Mouse (Mus musculus) spleen, postnatal 10 days (tissue): ENCODE measurements around the gene Dcdc2a.

ENCODE experiments used
- DNase-seq, 2 experiments: peaks; one replicate each; pipeline ENCODE4 v3.0.0; 2021 to 2022; ENCODE audit warnings: low spot score in 2 of 2

Dcdc2a gene

DNA sequence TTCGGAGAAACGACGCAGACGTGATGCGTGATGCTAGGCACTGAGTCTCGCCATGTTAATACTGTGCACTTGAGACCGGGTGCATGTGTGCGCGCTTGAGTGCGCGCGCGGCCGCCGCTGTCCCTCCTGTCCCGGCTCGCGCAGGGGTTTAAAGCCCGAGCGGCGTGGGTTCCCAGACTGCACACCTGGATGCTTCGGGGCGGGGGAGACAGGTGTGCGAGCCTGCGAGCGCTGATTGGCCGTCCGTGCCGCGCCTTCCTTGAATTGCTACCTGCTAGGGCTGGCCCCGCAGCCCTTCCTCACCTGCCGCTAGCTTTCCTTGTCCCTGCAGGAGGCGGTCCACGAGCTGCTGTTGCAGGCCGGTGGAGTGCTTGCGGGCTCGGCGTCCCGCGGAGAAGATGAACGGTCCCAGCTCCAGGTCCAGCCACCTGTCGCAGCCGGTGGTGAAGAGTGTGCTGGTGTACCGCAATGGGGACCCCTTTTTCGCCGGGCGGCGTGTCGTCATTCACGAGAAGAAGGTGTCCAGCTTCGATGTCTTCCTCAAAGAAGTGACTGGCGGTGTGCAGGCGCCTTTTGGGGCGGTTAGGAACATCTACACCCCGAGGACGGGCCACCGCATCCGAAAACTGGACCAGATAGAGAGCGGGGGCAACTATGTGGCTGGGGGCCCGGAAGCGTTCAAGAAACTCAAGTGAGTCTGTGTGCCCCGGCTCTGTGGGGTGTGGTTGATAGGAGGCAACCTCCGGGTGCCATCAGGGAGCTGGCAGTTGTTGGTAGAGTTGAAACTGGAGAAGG, at the start of gene Dcdc2a:
Dcdc2a (plus strand) TSS at position 132 of the 795 bp plus-strand sequence.
- DNase-seq = no peak

DNA sequence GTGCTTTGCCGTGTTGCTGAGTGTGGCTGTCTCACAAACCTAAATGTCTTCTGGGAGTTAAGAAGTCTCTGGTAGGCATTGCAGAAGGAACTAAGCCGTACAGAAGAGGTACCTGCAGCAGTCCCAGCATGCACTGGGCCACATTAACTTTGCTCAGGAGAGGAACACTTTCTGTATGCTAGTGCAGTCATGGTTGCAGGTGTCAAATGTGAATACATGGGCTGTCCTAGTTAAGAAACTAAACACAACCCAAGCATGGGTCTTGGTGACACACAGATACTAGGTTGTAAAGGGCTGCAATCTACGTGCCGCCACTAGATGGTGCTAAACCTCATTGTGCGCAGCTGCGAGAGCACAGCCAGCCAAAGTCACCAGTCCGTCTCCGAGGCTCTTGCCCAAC, 48.7 kb upstream of the Dcdc2a start:
- peak; percentile 34 to 70 for DNase-seq

- DNase-seq = peak in 1 of 2 experiments; percentile 3
Observed at GRCm38 (mm10) chr13:25018316-25018715, 37.5 kb upstream of the Dcdc2a start.

GRCm38 (mm10) chr13:25019793-25020539, 35.8 kb upstream of the Dcdc2a start, which contains the start of gene Mrs2:
TSS of gene Mrs2 (minus strand) at chr13:25020379.
- DNase-seq = peak; percentile 82 to 87

DNA sequence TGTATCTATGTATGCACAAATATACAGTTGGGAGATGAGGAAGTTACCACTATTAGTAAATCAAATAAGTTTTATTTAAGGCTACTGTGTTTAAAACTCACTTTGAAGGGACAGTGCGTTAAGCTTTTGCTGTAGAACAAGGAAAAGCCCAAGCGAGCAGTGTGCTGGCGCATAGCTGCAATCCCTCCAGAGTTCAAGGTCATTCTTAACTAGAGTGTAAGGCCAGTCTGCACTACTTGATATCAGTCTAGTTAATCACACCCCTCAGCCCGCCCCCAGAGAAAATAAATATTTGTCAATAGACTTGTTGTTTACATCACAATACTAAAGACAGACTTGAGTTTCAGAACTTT, 35.3 kb upstream of the Dcdc2a start:
- DNase-seq = peak in 1 of 2 experiments; percentile 33

DNA sequence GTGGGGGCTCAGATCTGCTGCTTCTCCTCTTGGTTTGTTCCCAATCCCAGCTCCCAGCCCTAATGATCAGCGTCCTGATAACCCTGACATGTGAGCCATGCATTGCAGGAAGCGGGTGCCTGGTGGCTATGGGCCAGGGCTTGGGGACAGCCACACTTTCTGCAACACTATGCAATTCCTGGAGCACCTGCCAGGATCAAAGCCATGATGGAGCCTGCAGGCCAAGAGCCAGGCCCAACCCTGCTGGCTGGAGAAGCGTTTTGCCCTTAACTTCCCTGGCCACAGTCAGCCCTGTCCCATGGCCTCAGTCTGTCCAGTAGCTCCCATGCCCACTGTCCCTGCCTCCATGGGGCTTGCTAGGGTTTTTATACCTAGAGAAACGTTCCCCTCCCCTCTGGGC, 33.4 kb upstream of the Dcdc2a start:
- no peak for DNase-seq

GRCm38 (mm10) chr13:25023129-25023528, 32.7 kb upstream of the Dcdc2a start:
- no peak for DNase-seq

DNA sequence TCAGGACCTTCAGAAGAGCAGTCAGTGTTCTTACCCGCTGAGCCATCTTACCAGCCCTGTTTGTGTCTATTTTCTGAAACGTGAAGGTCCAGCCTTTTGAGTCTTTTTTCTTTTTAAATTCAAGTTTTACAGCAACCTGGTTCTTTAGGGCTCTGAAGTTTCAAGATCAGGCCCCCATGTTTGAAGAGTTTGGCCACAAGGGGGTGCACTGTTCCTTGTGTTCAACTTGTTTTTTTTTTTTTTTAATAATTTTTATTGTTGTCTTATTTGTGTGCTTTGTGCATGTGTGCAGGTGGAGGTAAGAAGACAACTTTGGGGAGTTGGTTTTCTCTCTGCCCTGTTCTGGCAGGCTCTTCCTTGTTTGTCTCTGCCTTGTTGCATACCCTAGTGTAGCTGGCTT, 31.1 kb upstream of the Dcdc2a start:
- peak in 1 of 2 experiments; percentile 67 for DNase-seq

- DNase-seq = no peak
Observed at GRCm38 (mm10) chr13:25026409-25027113, 29.2 kb upstream of the Dcdc2a start.

DNA sequence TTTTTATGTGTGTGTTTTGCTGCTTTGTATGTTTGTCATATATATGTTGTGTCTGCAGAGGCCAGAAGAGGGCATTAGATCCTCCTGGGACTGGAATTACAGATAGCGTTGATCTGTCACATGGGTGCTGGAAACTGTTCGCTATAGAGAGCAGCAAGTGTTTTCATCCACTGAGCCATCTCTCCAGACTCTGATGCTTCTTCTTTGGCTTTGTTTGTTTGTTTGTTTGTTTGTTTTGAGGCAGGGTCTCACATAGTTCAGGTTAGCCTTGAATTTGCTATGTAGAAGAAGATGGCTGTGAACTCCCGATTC, 28.7 kb upstream of the Dcdc2a start:
- no peak for DNase-seq

- DNase-seq = no peak
Observed at GRCm38 (mm10) chr13:25039488-25039887, 16.3 kb upstream of the Dcdc2a start.

- DNase-seq = no peak
Observed at GRCm38 (mm10) chr13:25052671-25053070, 3.1 kb upstream of the Dcdc2a start.

DNA sequence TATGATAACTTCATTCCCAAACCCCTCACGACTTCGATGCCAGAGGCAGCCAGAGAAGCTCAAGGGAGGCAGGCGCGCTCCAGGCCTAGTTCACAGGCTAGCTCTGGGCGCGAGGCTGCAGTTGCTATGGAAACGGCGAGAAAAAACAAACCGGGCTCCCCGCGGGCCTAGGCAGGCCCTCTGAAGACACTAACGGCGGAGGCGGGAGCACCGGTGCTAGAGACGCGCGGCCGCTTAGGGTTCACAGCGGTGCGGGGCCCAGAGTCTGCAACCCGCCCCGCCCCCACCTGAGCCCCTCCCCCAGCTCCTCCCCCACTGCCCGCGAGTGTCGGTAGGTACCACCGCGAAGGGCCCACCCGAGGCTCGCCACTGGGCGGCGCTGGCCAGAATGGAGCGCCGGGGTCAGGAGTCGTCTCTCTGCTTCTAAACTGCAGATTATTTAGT, 671 bp upstream of the Dcdc2a start:
- peak in 1 of 2 experiments; percentile 39 for DNase-seq

DNA sequence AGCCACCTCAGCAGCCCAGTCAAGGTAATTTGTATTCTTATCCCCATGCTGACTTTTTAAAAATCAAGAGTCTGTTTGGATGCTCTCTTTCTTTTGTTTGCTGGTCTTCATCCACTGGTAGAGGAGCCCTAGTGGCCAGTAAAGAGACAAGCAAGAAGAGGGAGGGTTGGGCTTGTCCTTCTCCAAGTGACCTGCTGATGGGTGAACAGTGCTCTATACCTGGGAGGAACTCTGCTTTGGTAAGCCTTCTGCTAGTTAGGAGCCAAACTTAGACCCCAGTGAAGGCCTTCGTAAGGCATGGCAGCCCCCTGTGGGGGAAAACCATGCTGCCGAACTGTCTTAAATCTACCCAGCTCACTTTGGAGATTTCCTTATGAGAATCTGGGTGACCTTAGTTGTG, 10.9 kb downstream of the Dcdc2a start:
- no peak for DNase-seq

DNA sequence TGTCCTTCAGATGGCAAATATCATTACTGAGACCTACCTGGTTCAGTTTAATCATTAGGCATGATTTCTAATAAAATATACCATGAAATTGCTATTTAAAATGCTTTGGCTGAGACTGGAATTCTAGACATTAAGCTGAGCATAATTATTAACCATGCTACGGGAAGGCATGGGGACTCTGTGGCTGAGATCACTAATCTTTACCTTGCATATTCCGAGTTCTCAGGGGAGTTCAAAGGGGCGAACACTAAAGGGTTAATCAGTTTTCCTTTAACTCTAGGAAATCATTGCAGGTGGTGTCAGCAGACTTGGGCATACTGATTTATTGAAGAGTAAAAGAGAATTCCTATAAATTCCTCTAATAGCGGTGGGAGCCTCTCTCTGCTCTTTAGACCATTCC, 11.4 kb downstream of the Dcdc2a start:
- no peak for DNase-seq

- DNase-seq = no peak
Observed at GRCm38 (mm10) chr13:25069765-25070164, 14.0 kb downstream of the Dcdc2a start.

DNA sequence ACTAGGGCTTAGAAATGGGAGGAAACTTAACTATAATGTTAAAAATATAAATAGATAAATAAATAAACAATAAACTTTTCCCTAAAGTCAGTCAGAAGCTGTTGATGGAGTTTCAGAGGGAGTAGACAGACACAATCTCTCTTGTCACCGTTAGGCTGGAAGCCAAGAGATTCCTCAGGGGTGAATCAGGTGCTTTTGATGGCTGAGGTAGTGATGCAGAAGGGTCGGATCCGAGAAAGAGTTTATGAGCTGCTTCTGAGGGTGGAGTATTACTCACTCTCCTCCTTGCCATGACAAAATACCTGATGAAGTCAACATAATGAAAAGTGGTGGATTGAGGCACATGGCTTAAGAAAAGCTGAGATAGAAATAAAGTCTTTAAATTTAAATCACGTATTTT, 15.0 kb downstream of the Dcdc2a start:
- no peak for DNase-seq

DNA sequence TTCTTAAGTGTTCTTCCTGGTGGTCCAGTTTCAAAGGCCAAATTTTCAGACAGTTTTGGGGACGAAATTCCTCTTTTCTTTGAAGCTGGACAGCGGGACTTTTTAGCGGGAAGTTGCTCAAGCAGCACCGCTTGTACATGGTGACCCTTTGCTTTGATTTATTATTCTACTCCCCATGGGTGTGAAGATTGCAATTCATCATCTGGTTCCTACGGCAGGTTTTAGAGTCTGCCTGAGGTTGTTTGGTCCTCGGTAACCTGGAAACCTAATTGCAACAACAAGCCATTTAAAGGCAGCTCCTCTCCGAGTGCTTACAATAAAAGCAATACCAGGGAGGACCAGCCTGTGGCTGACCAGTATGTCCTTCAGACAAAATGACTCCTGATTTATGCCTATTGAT, 21.5 kb downstream of the Dcdc2a start:
- DNase-seq = no peak

DNA sequence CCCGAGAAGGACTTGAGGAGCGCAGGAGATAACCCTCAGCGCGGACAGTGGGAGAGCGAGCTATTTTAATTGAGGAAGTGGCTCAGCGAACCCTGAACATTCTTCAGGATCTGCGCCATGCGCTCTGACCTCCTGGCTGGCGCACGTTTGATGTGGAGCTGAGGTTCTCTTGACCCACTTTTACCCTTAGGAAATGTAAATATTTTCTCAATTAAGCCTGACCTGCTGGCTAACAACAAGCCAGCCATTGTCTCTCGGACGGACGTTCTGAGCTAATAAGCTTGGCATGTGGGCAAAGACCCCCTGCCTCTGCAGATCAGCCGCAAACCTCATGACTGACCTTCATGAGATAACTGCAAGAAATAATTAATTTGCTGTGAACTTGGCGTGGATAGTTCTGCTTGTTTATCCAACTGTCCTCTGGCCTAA, 27.4 kb downstream of the Dcdc2a start:
- no peak for DNase-seq

- no peak for DNase-seq
Observed at GRCm38 (mm10) chr13:25085147-25085546, 29.3 kb downstream of the Dcdc2a start.

DNA sequence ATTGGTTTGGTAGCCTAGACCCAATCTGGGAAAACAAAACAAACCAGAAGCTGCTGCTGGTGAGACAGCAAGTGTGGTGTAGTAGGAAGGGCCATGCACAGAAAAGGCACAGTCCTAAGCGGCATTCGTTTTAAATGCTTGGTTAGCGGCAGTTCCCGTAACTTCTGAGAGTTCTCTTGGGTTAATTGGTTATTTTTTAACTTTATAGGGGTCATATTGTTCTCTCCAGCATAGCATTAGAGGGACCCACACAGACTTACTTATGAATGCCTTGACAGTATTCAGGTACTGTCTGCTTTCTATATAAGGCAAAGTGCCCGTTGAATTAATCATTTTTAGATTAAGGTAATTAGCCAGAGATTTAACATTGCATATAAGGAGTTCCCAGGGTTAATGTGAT, 35.5 kb downstream of the Dcdc2a start:
- DNase-seq = no peak

DNA sequence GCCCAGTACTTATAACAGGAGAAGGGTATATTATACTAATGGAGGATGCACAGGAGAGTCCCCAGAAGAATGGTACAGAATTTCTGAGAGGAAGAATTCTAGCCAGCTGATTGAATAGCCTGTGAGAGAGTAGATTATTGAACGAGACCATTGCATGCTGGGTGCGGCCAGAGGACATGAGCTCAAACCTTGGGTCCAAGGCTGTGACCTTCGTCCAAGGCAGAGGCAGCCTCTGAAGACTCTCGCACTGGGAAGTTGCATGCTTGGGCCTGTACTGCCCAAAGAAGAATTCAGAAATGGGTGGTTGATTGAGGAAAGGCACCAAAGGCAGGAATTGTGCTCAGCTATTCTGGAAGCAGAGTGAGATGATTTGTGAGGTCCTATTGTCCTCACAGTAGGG, 38.0 kb downstream of the Dcdc2a start:
- no peak for DNase-seq

DNA sequence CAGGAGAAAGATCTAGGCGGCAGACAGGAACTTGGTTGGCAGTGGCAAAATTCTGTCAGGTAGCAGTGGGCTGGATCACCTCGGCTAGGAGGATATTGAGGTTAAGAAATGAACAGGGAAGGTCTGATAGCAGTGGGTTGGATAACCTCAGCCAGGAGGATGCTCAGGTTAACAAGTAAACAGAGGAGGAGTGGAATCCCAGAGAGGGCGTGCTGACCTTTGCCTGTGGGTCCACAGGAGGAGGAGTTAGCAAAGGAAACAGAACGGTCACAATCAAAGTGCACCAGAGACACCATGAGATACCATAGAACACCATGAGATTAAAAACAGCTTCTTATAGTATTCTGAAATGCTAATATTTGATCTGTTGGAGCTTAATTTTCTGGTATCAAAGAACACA, 38.6 kb downstream of the Dcdc2a start:
- DNase-seq = no peak
